Mouse (Mus musculus): ENCODE measurements at regions not wholly inside any gene's neighbourhood (a gene's known extent, or its start where the extent isn't known, plus 50 kb on each side); places are given as distances from the start of the nearest gene placed in this dataset.

- H3K27ac ChIP-seq = no peak overlapping the region
- H3K4me3 ChIP-seq = no peak overlapping the region
- no peak for DNase-seq (ENCODE audit: low spot score in 2 of 2)
- TF ChIP-seq CTCF (conservative IDR thresholded peaks at IDR 0.05) = no peak
Measured at GRCm38 (mm10) chr11:31721908-31722307, 50.2 kb upstream of the Bod1 start.

GRCm38 (mm10) chr11:31724506-31724905, 52.8 kb upstream of the Bod1 start:
- no peak for TF ChIP-seq CTCF (conservative IDR thresholded peaks at IDR 0.05)
- Histone ChIP-seq H3K27ac (no peak overlapping the region), H3K4me3 (no peak overlapping the region)
- DNase-seq (ENCODE audit: low spot score in 2 of 2) = no peak

GRCm38 (mm10) chr11:31725936-31726647, 54.4 kb upstream of the Bod1 start:
- no peak for TF ChIP-seq CTCF (conservative IDR thresholded peaks at IDR 0.05)
- Histone ChIP-seq H3K27ac (peak overlapping the region; percentile 64; the same call in 1 of the 2 replicates), H3K4me3 (no peak overlapping the region)
- no peak for DNase-seq (ENCODE audit: low spot score in 2 of 2)

- Histone ChIP-seq H3K27ac (no peak overlapping the region), H3K4me3 (no peak overlapping the region)
- DNase-seq (ENCODE audit: low spot score in 2 of 2) = no peak
- TF ChIP-seq CTCF (conservative IDR thresholded peaks at IDR 0.05) = no peak
Measured at GRCm38 (mm10) chr11:31727289-31727688, 55.6 kb upstream of the Bod1 start.

- H3K27ac ChIP-seq = peak overlapping the region; percentile 37
- no peak overlapping the region for H3K4me3 ChIP-seq
- no peak for DNase-seq (ENCODE audit: low spot score in 2 of 2)
- TF ChIP-seq CTCF (conservative IDR thresholded peaks at IDR 0.05) = no peak
Measured at GRCm38 (mm10) chr11:31729728-31730127, 58.0 kb upstream of the Bod1 start.

- no peak for TF ChIP-seq CTCF (conservative IDR thresholded peaks at IDR 0.05)
- H3K4me3 ChIP-seq = no peak overlapping the region
- no peak for DNase-seq (ENCODE audit: low spot score in 2 of 2)
- peak overlapping the region; percentile 37 for H3K27ac ChIP-seq
Measured at GRCm38 (mm10) chr11:31730181-31730580, 58.5 kb upstream of the Bod1 start.

GRCm38 (mm10) chr11:31730680-31731079, 59.0 kb upstream of the Bod1 start:
- DNase-seq (ENCODE audit: low spot score in 2 of 2) = no peak
- Histone ChIP-seq H3K4me3 (no peak overlapping the region), H3K27ac (0 out of 2 replicates have a peak overlapping the region, but pooled peaks have one; percentile 37)
- no peak for TF ChIP-seq CTCF (conservative IDR thresholded peaks at IDR 0.05)

GRCm38 (mm10) chr11:31731459-31731858, 59.8 kb upstream of the Bod1 start:
- peak overlapping the region; percentile 24; the same call in 1 of the 2 replicates for H3K27ac ChIP-seq
- no peak for DNase-seq (ENCODE audit: low spot score in 2 of 2)
- TF ChIP-seq CTCF (conservative IDR thresholded peaks at IDR 0.05) = no peak
- no peak overlapping the region for H3K4me3 ChIP-seq

- DNase-seq (ENCODE audit: low spot score in 2 of 2) = no peak
- no peak for TF ChIP-seq CTCF (conservative IDR thresholded peaks at IDR 0.05)
- H3K4me3 ChIP-seq = no peak overlapping the region
- H3K27ac ChIP-seq = no peak overlapping the region
Measured at GRCm38 (mm10) chr11:31732342-31732741, 60.7 kb upstream of the Bod1 start.

GRCm38 (mm10) chr11:31732958-31733357, 61.3 kb upstream of the Bod1 start:
- DNase-seq (ENCODE audit: low spot score in 2 of 2) = no peak
- no peak for TF ChIP-seq CTCF (conservative IDR thresholded peaks at IDR 0.05)
- Histone ChIP-seq H3K27ac (no peak overlapping the region), H3K4me3 (no peak overlapping the region)

GRCm38 (mm10) chr11:31734091-31734490, 62.4 kb upstream of the Bod1 start:
- no peak for DNase-seq (ENCODE audit: low spot score in 2 of 2)
- TF ChIP-seq CTCF (conservative IDR thresholded peaks at IDR 0.05) = no peak
- Histone ChIP-seq H3K27ac (peak overlapping the region; percentile 62; the same call in 1 of the 2 replicates), H3K4me3 (no peak overlapping the region)

GRCm38 (mm10) chr11:31735257-31735656, 63.6 kb upstream of the Bod1 start:
- DNase-seq (ENCODE audit: low spot score in 2 of 2) = no peak
- no peak overlapping the region for H3K27ac ChIP-seq
- no peak overlapping the region for H3K4me3 ChIP-seq
- no peak for TF ChIP-seq CTCF (conservative IDR thresholded peaks at IDR 0.05)

GRCm38 (mm10) chr11:31736086-31736485, 64.4 kb upstream of the Bod1 start:
- DNase-seq (ENCODE audit: low spot score in 2 of 2) = no peak
- no peak for TF ChIP-seq CTCF (conservative IDR thresholded peaks at IDR 0.05)
- no peak overlapping the region for H3K27ac ChIP-seq
- no peak overlapping the region for H3K4me3 ChIP-seq

- H3K4me3 ChIP-seq = no peak overlapping the region
- no peak for DNase-seq (ENCODE audit: low spot score in 2 of 2)
- TF ChIP-seq CTCF (conservative IDR thresholded peaks at IDR 0.05) = no peak
- peak overlapping the region; percentile 62; the same call in 1 of the 2 replicates for H3K27ac ChIP-seq
Measured at GRCm38 (mm10) chr11:31736556-31737089, 64.9 kb upstream of the Bod1 start.
